Mouse (Mus musculus): ENCODE results near the gene Cish. TPM values are rescaled to one million over a fixed set of nuclear protein-coding genes. Genes with fewer than 3 reads are reported as not detected.

Gene Cish
- total RNA-seq, 2 experiments from 2014 or later = 2.0 to 2.1 TPM

- ATAC-seq (replicated peaks; ENCODE audit: low FRiP score, poor library complexity, severe bottlenecking) = no peak
Observed at GRCm38 (mm10) chr9:107340911-107341645, 45.3 kb downstream of the Cish start.

GRCm38 (mm10) chr9:107342201-107342709 is 46.4 kb downstream of the Cish start:
- no peak for ATAC-seq (replicated peaks; ENCODE audit: low FRiP score, poor library complexity, severe bottlenecking)

GRCm38 (mm10) chr9:107343146-107343943 is 47.5 kb downstream of the Cish start:
- ATAC-seq (replicated peaks; ENCODE audit: low FRiP score, poor library complexity, severe bottlenecking) = no peak

- ATAC-seq (replicated peaks; ENCODE audit: low FRiP score, poor library complexity, severe bottlenecking) = no peak
Observed at GRCm38 (mm10) chr9:107344027-107344426, 48.2 kb downstream of the Cish start.

- no peak for ATAC-seq (replicated peaks; ENCODE audit: low FRiP score, poor library complexity, severe bottlenecking)
Observed at GRCm38 (mm10) chr9:107346081-107346480, 50.3 kb downstream of the Cish start.

- no peak for ATAC-seq (replicated peaks; ENCODE audit: low FRiP score, poor library complexity, severe bottlenecking)
Observed at GRCm38 (mm10) chr9:107347586-107348183, 51.9 kb downstream of the Cish start.

GRCm38 (mm10) chr9:107349321-107349720 is 53.5 kb downstream of the Cish start:
- no peak for ATAC-seq (replicated peaks; ENCODE audit: low FRiP score, poor library complexity, severe bottlenecking)

Other genes with a start within 250 kb of the Cish start
- 1.5 TPM in 1 of 2 replicates, not detected in the other for gene Dock3, start 64.1 kb upstream of the Cish start, total RNA-seq (2015; ENCODE audit: low replicate concordance)
- gene Dock3, start 64.1 kb upstream of the Cish start, total RNA-seq (2017; ENCODE audit: low replicate concordance) = not detected in 2 replicates
- gene Mapkapk3, start 6.1 kb upstream of the Cish start, total RNA-seq (2015; ENCODE audit: low replicate concordance) = 10.8 and 25.3 TPM in 2 replicates
- gene Mapkapk3, start 6.1 kb upstream of the Cish start, total RNA-seq (2017; ENCODE audit: low replicate concordance) = 25.1 and 41.4 TPM in 2 replicates
- 2.7 TPM in 1 of 2 replicates, not detected in the other for gene Hemk1, start 42.3 kb downstream of the Cish start, total RNA-seq (2015; ENCODE audit: low replicate concordance)
- gene Hemk1, start 42.3 kb downstream of the Cish start, total RNA-seq (2017; ENCODE audit: low replicate concordance) = 0.94 and 5.2 TPM in 2 replicates
- not detected in 2 replicates for gene 6430571L13Rik, start 44.6 kb downstream of the Cish start, total RNA-seq (2015; ENCODE audit: low replicate concordance)
- not detected in 2 replicates for gene 6430571L13Rik, start 44.6 kb downstream of the Cish start, total RNA-seq (2017; ENCODE audit: low replicate concordance)
- gene Cacna2d2, start 103.6 kb downstream of the Cish start, total RNA-seq (2015; ENCODE audit: low replicate concordance) = 0.63 TPM in 1 of 2 replicates, not detected in the other
- gene Cacna2d2, start 103.6 kb downstream of the Cish start, total RNA-seq (2017; ENCODE audit: low replicate concordance) = not detected in 2 replicates
- 1.9 and 2.5 TPM in 2 replicates for gene Tmem115, start 237.9 kb downstream of the Cish start, total RNA-seq (2015; ENCODE audit: low replicate concordance)
- 5.9 and 6.0 TPM in 2 replicates for gene Tmem115, start 237.9 kb downstream of the Cish start, total RNA-seq (2017; ENCODE audit: low replicate concordance)
- gene Cyb561d2, start 246.2 kb downstream of the Cish start, total RNA-seq (2015; ENCODE audit: low replicate concordance) = 7.5 and 11.1 TPM in 2 replicates
- 4.7 and 6.7 TPM in 2 replicates for gene Cyb561d2, start 246.2 kb downstream of the Cish start, total RNA-seq (2017; ENCODE audit: low replicate concordance)
- 0.77 and 4.4 TPM in 2 replicates for gene Nprl2, start 246.2 kb downstream of the Cish start, total RNA-seq (2015; ENCODE audit: low replicate concordance)
- 1.3 and 10.1 TPM in 2 replicates for gene Nprl2, start 246.2 kb downstream of the Cish start, total RNA-seq (2017; ENCODE audit: low replicate concordance)

Data from erythroblast, adult 5-6 weeks (primary cell).